Mouse (Mus musculus) CH12.LX (cell line): ENCODE results near the gene Ldhal6b. TPM values are rescaled to one million over a fixed set of nuclear protein-coding genes. Genes with fewer than 3 reads are reported as not detected.

Experiments used
- DNase-seq: peaks from one replicate; pipeline ENCODE4 v3.0.0-alpha.2; 2013; ENCODE audit errors: extremely low read depth
- H3K27ac ChIP-seq: 2 replicates; pipeline ENCODE4 v1.5.1; 2012; ENCODE audit warnings: low read depth, mild to moderate bottlenecking, control low read depth, moderate library complexity; ENCODE audit not compliant: insufficient read depth
- H3K27me3 ChIP-seq: replicated peaks from 2 replicates; pipeline ENCODE3; 2012; ENCODE audit warnings: inconsistent platforms
- H3K36me3 ChIP-seq, 2 experiments: replicated peaks in 1 of 2; 2 replicates each; pipeline versions ENCODE3 to v1.6.1; 2012; ENCODE audit warnings: inconsistent platforms in 1 of 2, low read length in 1 of 2, mild to moderate bottlenecking in 1 of 2, mixed read lengths in 1 of 2, moderate library complexity in 1 of 2; ENCODE audit not compliant: control insufficient read depth in 1 of 2, insufficient read depth in 1 of 2
- H3K4me1 ChIP-seq, 2 experiments: 2 replicates each; pipeline ENCODE4 v1.6.1; 2012; ENCODE audit warnings: inconsistent platforms in 1 of 2, moderate library complexity in 1 of 2; ENCODE audit not compliant: insufficient read depth in 2 of 2, control insufficient read depth in 1 of 2
- H3K4me2 ChIP-seq: 2 replicates; pipeline ENCODE4 v1.6.1; 2012; ENCODE audit warnings: low read depth, mild to moderate bottlenecking, control low read depth; ENCODE audit not compliant: poor library complexity, insufficient read depth, severe bottlenecking
- H3K4me3 ChIP-seq, 3 experiments: fragments of 150-350 bp in 1 of 3; sonication (generic) in 1 of 3; replicated peaks in 1 of 3; 2 replicates each; pipeline versions ENCODE3 to v1.5.1; 2011 to 2012; ENCODE audit warnings: low read depth in 2 of 3, low read length in 2 of 3, mild to moderate bottlenecking in 2 of 3, moderate library complexity in 2 of 3, control low read depth in 1 of 3, improper control_type of control experiment in 1 of 3, inconsistent platforms in 1 of 3, mixed read lengths in 1 of 3; ENCODE audit not compliant: poor library complexity in 1 of 3
- H3K79me2 ChIP-seq: replicated peaks from 2 replicates; pipeline ENCODE4 v1.6.1; 2012; ENCODE audit warnings: mild to moderate bottlenecking, moderate library complexity; ENCODE audit not compliant: control insufficient read depth, poor library complexity, insufficient read depth, severe bottlenecking; ENCODE audit errors: extremely low read depth
- H3K9ac ChIP-seq: 2 replicates; pipeline ENCODE4 v1.6.1; 2012; ENCODE audit warnings: low read depth, mild to moderate bottlenecking, control low read depth, moderate library complexity; ENCODE audit not compliant: insufficient read depth
- H3K9me3 ChIP-seq: replicated peaks from 2 replicates; pipeline ENCODE3; 2012; ENCODE audit warnings: low read length, inconsistent platforms, mixed read lengths
- BHLHE40 ChIP-seq: IDR thresholded peaks from 2 replicates; pipeline ENCODE4 v1.6.1; 2011; ENCODE audit warnings: mild to moderate bottlenecking, low read depth, low read length, improper control_type of control experiment
- CHD1 ChIP-seq: IDR thresholded peaks from 2 replicates; pipeline ENCODE4 v1.6.1; 2012; ENCODE audit warnings: low read depth, low read length, improper control_type of control experiment, inconsistent platforms
- CHD2 ChIP-seq: IDR thresholded peaks from 2 replicates; pipeline ENCODE4 v1.6.1; 2011; ENCODE audit warnings: low read length, improper control_type of control experiment
- CTCF ChIP-seq, 2 experiments: IDR thresholded peaks in 1 of 2; conservative IDR thresholded peaks in 1 of 2; 2 replicates each; pipeline ENCODE4 v1.5.1; 2011 to 2012; ENCODE audit warnings: low read depth in 2 of 2, low read length in 2 of 2, improper control_type of control experiment in 1 of 2, inconsistent platforms in 1 of 2, mild to moderate bottlenecking in 1 of 2, moderate library complexity in 1 of 2
- E2F4 ChIP-seq: IDR thresholded peaks from 2 replicates; pipeline ENCODE4 v1.6.1; 2011; ENCODE audit warnings: low read depth, low read length, improper control_type of control experiment; ENCODE audit not compliant: insufficient replicate concordance
- ELF1 ChIP-seq: IDR thresholded peaks from 2 replicates; pipeline ENCODE4 v1.6.1; 2014; ENCODE audit warnings: low read depth, mild to moderate bottlenecking, inconsistent platforms, low read length, improper control_type of control experiment
- EP300 ChIP-seq: IDR thresholded peaks from 2 replicates; pipeline ENCODE4 v1.6.1; 2011; ENCODE audit warnings: low read length, improper control_type of control experiment
- ETS1 ChIP-seq: conservative IDR thresholded peaks from 2 replicates; pipeline ENCODE4 v1.6.1; 2012; ENCODE audit warnings: low read depth, mild to moderate bottlenecking, inconsistent platforms, low read length, improper control_type of control experiment, moderate library complexity
- GABPA ChIP-seq: IDR thresholded peaks from 2 replicates; pipeline ENCODE4 v1.6.1; 2012; ENCODE audit warnings: low read depth, low read length, improper control_type of control experiment, inconsistent platforms; ENCODE audit not compliant: insufficient replicate concordance
- HCFC1 ChIP-seq: IDR thresholded peaks from 2 replicates; pipeline ENCODE4 v1.6.1; 2012; ENCODE audit warnings: low read depth, mild to moderate bottlenecking, inconsistent platforms, low read length, improper control_type of control experiment
- IRF4 ChIP-seq: IDR thresholded peaks from 2 replicates; pipeline ENCODE4 v1.6.1; 2014; ENCODE audit warnings: low read depth, mild to moderate bottlenecking, inconsistent platforms, low read length, improper control_type of control experiment
- JUN ChIP-seq: IDR thresholded peaks from 2 replicates; pipeline ENCODE4 v1.6.1; 2011; ENCODE audit warnings: low read depth, mild to moderate bottlenecking, low read length, improper control_type of control experiment, moderate library complexity; ENCODE audit not compliant: insufficient read depth
- JUND ChIP-seq: conservative IDR thresholded peaks from 2 replicates; pipeline ENCODE4 v1.6.1; 2011; ENCODE audit warnings: low read depth, low read length, improper control_type of control experiment
- KAT2A ChIP-seq: IDR thresholded peaks from 2 replicates; pipeline ENCODE4 v1.6.1; 2012; ENCODE audit warnings: low read length, improper control_type of control experiment, inconsistent platforms; ENCODE audit not compliant: insufficient replicate concordance
- MAFK ChIP-seq: IDR thresholded peaks from 2 replicates; pipeline ENCODE4 v1.6.1; 2011; ENCODE audit warnings: low read length, improper control_type of control experiment; ENCODE audit not compliant: insufficient replicate concordance
- MAX ChIP-seq: IDR thresholded peaks from 2 replicates; pipeline ENCODE4 v1.6.1; 2011; ENCODE audit warnings: low read length, improper control_type of control experiment
- MAZ ChIP-seq: IDR thresholded peaks from 2 replicates; pipeline ENCODE4 v1.6.1; 2012; ENCODE audit warnings: low read depth, mild to moderate bottlenecking, inconsistent platforms, low read length, improper control_type of control experiment, moderate library complexity
- MEF2A ChIP-seq: IDR thresholded peaks from 2 replicates; pipeline ENCODE4 v1.6.1; 2014; ENCODE audit warnings: low read depth, mild to moderate bottlenecking, inconsistent platforms, low read length, improper control_type of control experiment, borderline replicate concordance
- MXI1 ChIP-seq: IDR thresholded peaks from 2 replicates; pipeline ENCODE4 v1.6.1; 2011; ENCODE audit warnings: mild to moderate bottlenecking, low read depth, low read length, improper control_type of control experiment
- MYC ChIP-seq: IDR thresholded peaks from 2 replicates; pipeline ENCODE4 v1.6.1; 2011; ENCODE audit warnings: low read depth, mild to moderate bottlenecking, improper control_type of control experiment, low read length
- PAX5 ChIP-seq: IDR thresholded peaks from 2 replicates; pipeline ENCODE4 v1.6.1; 2012; ENCODE audit warnings: low read length, inconsistent platforms, mixed read lengths
- POLR2A ChIP-seq: IDR thresholded peaks from 2 replicates; pipeline ENCODE4 v1.6.1; 2011; ENCODE audit warnings: low read depth, mild to moderate bottlenecking, improper control_type of control experiment, low read length
- POLR2AphosphoS2 ChIP-seq: IDR thresholded peaks from 2 replicates; pipeline ENCODE4 v1.6.1; 2011; ENCODE audit warnings: low read depth, low read length, improper control_type of control experiment
- RAD21 ChIP-seq: IDR thresholded peaks from 2 replicates; pipeline ENCODE4 v1.6.1; 2011; ENCODE audit warnings: low read depth, mild to moderate bottlenecking, low read length, improper control_type of control experiment, moderate library complexity
- RCOR1 ChIP-seq: conservative IDR thresholded peaks from 2 replicates; pipeline ENCODE4 v1.6.1; 2012; ENCODE audit warnings: low read depth, mild to moderate bottlenecking, inconsistent platforms, low read length, improper control_type of control experiment
- SIN3A ChIP-seq: IDR thresholded peaks from 2 replicates; pipeline ENCODE4 v1.6.1; 2012; ENCODE audit warnings: low read length, improper control_type of control experiment, inconsistent platforms
- SMC3 ChIP-seq: IDR thresholded peaks from 2 replicates; pipeline ENCODE4 v1.6.1; 2011; ENCODE audit warnings: low read depth, low read length, improper control_type of control experiment
- TCF12 ChIP-seq: IDR thresholded peaks from 2 replicates; pipeline ENCODE4 v1.6.1; 2014; ENCODE audit warnings: low read depth, mild to moderate bottlenecking, inconsistent platforms, low read length, improper control_type of control experiment
- UBTF ChIP-seq: IDR thresholded peaks from 2 replicates; pipeline ENCODE4 v1.6.1; 2012; ENCODE audit warnings: low read depth, mild to moderate bottlenecking, inconsistent platforms, low read length, improper control_type of control experiment, moderate library complexity
- USF1 ChIP-seq: IDR thresholded peaks from 2 replicates; pipeline ENCODE4 v1.6.1; 2014; ENCODE audit warnings: low read depth, mild to moderate bottlenecking, inconsistent platforms, low read length, improper control_type of control experiment
- USF2 ChIP-seq: conservative IDR thresholded peaks from 2 replicates; pipeline ENCODE4 v1.6.1; 2011; ENCODE audit warnings: low read depth, low read length, improper control_type of control experiment
- ZC3H11A ChIP-seq: IDR thresholded peaks from 2 replicates; pipeline ENCODE4 v1.6.1; 2012; ENCODE audit warnings: low read depth, mild to moderate bottlenecking, inconsistent platforms, low read length, improper control_type of control experiment
- ZMIZ1 ChIP-seq: IDR thresholded peaks from 2 replicates; pipeline ENCODE4 v1.6.1; 2012; ENCODE audit warnings: low read depth, mild to moderate bottlenecking, inconsistent platforms, low read length, improper control_type of control experiment
- ZNF384 ChIP-seq: IDR thresholded peaks from 2 replicates; pipeline ENCODE4 v1.6.1; 2012; ENCODE audit warnings: low read depth, low read length, improper control_type of control experiment, inconsistent platforms
- dilution Hi-C: fragments of 300-500 bp; cut with MboI; formaldehyde crosslinking; loops from 2 replicates; pipeline ENCODE4 v1.14.3; 2020; ENCODE audit warnings: low sequenced_read_pairs; ENCODE audit not compliant: extremely low pct_unique_long_range_greater_than_20kb, extremely low pct_ligation_motif_present
- in situ Hi-C: fragments of 300-500 bp; cut with MboI; formaldehyde crosslinking; loops from 3 replicates; pipeline ENCODE4 v1.14.3; 2019; ENCODE audit warnings: low sequenced_read_pairs, low pct_ligation_motif_present, low pct_unique_long_range_greater_than_20kb, mixed read lengths
- polyA plus RNA-seq: library from polyadenylated mRNA; unstranded; fragments of >175 nt; gene quantifications from 2 replicates; pipeline ENCODE4 v1.2.1, GENCODE M21; 2012; ENCODE audit warnings: low read depth; ENCODE audit not compliant: insufficient read length
- total RNA-seq, 2 experiments: library from RNA; depleted of rRNA; stranded (reverse); fragments of 300-350 nt in 1 of 2; fragments of >200 nt in 1 of 2; gene quantifications; 2 replicates each; pipeline ENCODE4 v1.2.3; 2012 to 2014

Gene Ldhal6b
- total and polyA plus RNA-seq, 3 experiments: 0.15 to 0.25 TPM; not detected in 1

DNA sequence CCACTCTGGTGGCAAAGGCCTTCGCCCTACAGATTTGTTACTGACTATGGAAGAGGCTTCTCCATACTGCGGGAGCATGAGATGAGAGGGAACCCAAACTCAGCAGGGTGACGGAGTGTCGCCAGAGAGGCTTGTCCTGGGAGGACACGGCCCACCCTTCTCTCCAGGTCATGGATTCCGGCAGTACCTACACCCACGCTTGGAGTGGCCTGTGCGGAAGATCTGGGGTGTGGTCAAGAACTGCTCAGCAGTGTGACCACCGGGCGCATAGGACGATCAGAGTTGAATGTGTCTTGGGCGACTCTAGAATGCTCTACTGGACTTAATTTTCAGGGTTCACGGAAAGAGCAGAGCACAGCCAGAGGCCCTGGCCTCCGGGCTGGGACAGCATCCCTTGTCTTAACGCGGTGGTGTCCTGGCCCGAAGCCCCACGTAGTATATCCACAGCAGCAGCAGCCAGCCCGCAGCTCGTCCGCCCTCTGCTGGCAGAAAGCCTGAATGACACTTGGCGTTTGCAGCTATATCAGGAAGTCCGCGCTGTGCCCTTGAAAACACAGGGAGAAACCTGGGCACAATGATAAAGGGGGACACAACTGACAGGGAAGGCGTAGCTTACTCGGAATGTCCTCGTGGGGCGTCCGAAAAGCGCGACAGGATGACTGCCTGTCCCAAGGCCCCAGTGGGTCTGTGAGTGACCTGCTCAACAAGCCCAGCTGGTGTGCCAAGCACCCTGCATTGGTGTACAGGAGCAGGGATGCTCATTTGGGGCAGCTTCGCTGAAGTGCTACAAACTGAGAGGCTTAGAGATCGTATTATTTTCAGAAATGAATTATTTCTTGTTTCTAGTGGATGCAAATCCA lies 21.2 kb downstream of the Ldhal6b start:
- dilution Hi-C loops: no loop called here

GRCm38 (mm10) chr17:5396213-5396612 lies 22.4 kb downstream of the Ldhal6b start:
- DNase-seq: no peak
- dilution Hi-C loops: no loop called here

More for the DNA sequence above, 21.2 kb downstream of the Ldhal6b start:
- DNase-seq: peak; percentile 67
- Histone ChIP-seq H3K4me1 (peaks cover 2 to 14% of the 10 kb centered on the region in 2 experiments; a peak in 3 of 4 replicates), H3K27ac (no peak overlapping the region)
- TF ChIP-seq CHD1 (no peak), MXI1 (no peak), CTCF (conservative IDR thresholded peaks at IDR 0.05 in 1 of 2, IDR thresholded peaks at IDR 0.05 in 1 of 2; ENCODE audit: low read depth in 2 of 2, low read length in 2 of 2) (peak; percentile 82 to 89), EP300 (no peak), JUND (no peak), GABPA (no peak), MEF2A (no peak), PAX5 (no peak), CHD2 (no peak), ETS1 (no peak), KAT2A (no peak), RAD21 (peak; percentile 82), HCFC1 (no peak), POLR2A (no peak), ZC3H11A (peak; percentile 18; the same call in 1 of the 2 replicates), MAX (no peak), MAZ (no peak), ELF1 (peak; percentile 82), SIN3A (no peak), ZNF384 (no peak), UBTF (no peak), ZMIZ1 (no peak), MAFK (no peak), TCF12 (0 out of 2 replicates have a peak, but pooled peaks have one; percentile 9), USF2 (no peak), MYC (no peak), USF1 (no peak), POLR2AphosphoS2 (no peak), SMC3 (peak; percentile 81), JUN (no peak), IRF4 (no peak)
- TF ChIP-seq, all 38 proteins: peak for 6
- Histone ChIP-seq H3K4me3 (no peak overlapping the region), H3K9ac (no peak overlapping the region), H3K4me2 (peak overlapping the region; percentile 42; the same call in 1 of the 2 replicates), H3K79me2 (no peaks in the 10 kb centered on the region), H3K9me3 (peaks cover 8% of the 10 kb centered on the region), H3K27me3 (no peaks in the 10 kb centered on the region), H3K36me3 (no peaks in the 10 kb centered on the region)
- in situ Hi-C loops: loop anchor here (5.0 to 25.0 kb wide), 2 partner anchors 140 to 610 kb away; no protein-coding TSS in a partner anchor

More at GRCm38 (mm10) chr17:5396213-5396612, 22.4 kb downstream of the Ldhal6b start:
- in situ Hi-C loops: loop anchor here (5.0 to 25.0 kb wide), 2 partner anchors 139 to 609 kb away; no protein-coding TSS in a partner anchor
- Histone ChIP-seq H3K4me1 (peaks cover 2 to 7% of the 10 kb centered on the region in 2 experiments; a peak in 3 of 4 replicates), H3K9ac (no peak overlapping the region), H3K27me3 (no peaks in the 10 kb centered on the region), H3K36me3 (no peaks in the 10 kb centered on the region), H3K9me3 (peaks cover 8% of the 10 kb centered on the region), H3K79me2 (no peaks in the 10 kb centered on the region), H3K4me3 (no peak overlapping the region), H3K4me2 (no peak overlapping the region), H3K27ac (no peak overlapping the region)
- no peak for TF ChIP-seq SMC3
- no peak for TF ChIP-seq E2F4
- TF ChIP-seq CHD2: no peak
- TF ChIP-seq CTCF (conservative IDR thresholded peaks at IDR 0.05 in 1 of 2, IDR thresholded peaks at IDR 0.05 in 1 of 2; ENCODE audit: low read depth in 2 of 2, low read length in 2 of 2): no peak
- TF ChIP-seq ETS1: no peak
- no peak for TF ChIP-seq ZC3H11A
- TF ChIP-seq IRF4: no peak
- no peak for TF ChIP-seq RCOR1
- no peak for TF ChIP-seq BHLHE40
- no peak for TF ChIP-seq RAD21
- no peak for TF ChIP-seq POLR2AphosphoS2
- TF ChIP-seq USF1: no peak
- TF ChIP-seq USF2: no peak
- no peak for TF ChIP-seq TCF12
- TF ChIP-seq MEF2A: no peak
- no peak for TF ChIP-seq MXI1
- TF ChIP-seq ZMIZ1: no peak
